Mouse (Mus musculus): ENCODE measurements around the gene H2-M5. TPM values are rescaled to one million over a fixed set of nuclear protein-coding genes. Genes with fewer than 3 reads are reported as not detected.
A peak's percentile ranks its signal among the peaks of the same experiment; 100 is the strongest.

The H2-M5 gene
- total RNA-seq, 1 experiment: 49.4 TPM

DNA sequence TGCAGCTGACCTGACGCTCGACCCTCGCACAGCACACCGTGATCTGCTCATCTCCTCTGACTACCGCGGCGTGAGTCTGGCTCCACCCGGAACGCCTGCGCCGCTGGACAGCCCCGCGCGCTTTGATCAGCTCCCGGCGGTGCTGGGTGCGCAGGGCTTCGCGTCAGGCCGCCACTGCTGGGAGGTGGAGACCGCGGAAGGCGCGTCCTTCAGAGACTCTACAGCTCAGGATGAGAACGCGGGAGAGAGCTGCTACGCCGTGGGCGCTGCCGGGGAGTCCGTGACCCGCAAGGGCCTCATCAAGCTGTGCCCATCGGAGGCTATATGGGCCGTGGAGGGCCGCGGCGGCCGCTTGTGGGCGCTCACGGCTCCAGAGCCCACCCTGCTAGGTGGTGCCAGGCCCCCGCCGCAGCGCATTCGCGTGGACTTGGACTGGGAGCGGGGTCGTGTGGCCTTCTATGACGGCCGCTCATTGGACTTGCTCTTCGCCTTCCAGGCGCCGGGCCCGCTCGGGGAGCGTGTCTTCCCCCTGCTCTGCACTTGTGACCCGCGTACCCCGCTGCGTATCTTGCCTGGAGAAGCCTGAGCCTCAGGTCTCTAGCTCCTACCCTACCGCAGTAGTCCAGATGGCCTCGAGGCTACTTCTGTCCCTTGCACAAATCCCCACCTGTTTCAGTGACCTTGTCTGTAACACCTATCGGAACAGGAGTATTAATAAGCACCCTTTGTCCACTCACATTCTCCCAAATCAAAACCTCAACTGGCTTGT lies 42.1 kb downstream of the H2-M5 start:
- Histone ChIP-seq H3K27ac (ENCODE audit: insufficient read depth, low read depth, low read length, poor library complexity, severe bottlenecking) (peak overlapping the region; percentile 32), H3K9ac (ENCODE audit: insufficient read depth, low read depth, low read length, poor library complexity, severe bottlenecking) (peak overlapping the region; percentile 81), H3K4me3 (ENCODE audit: insufficient read depth in 1 of 2, low read depth in 1 of 2, low read length in 2 of 2, poor library complexity in 1 of 2, severe bottlenecking in 1 of 2) (peak overlapping the region; percentile 73 to 75), H3K9me3 (ENCODE audit: control insufficient read depth, insufficient read depth, low read depth, low read length) (no peaks in the 10 kb centered on the region), H3K4me1 (ENCODE audit: control insufficient read depth in 2 of 2, insufficient read depth in 2 of 2, low read length in 2 of 2, poor library complexity in 1 of 2) (peaks cover 5 to 22% of the 10 kb centered on the region in 2 experiments), H3K36me3 (ENCODE audit: control insufficient read depth, insufficient read depth, low read length, poor library complexity, severe bottlenecking) (peaks cover 6% of the 10 kb centered on the region)
- no peak for DNase-seq (ENCODE audit: low read depth, low spot score)
- TF ChIP-seq ZNF384 (IDR thresholded peaks at IDR 0.05; ENCODE audit: low read depth, low read length) (no peak), CHD2 (IDR thresholded peaks at IDR 0.05; ENCODE audit: low read depth, low read length) (no peak), HCFC1 (IDR thresholded peaks at IDR 0.05; ENCODE audit: borderline replicate concordance, insufficient read depth, low read length) (no peak), MAFK (IDR thresholded peaks at IDR 0.05; ENCODE audit: insufficient read depth, low read depth, low read length) (no peak), ZC3H11A (IDR thresholded peaks at IDR 0.05; ENCODE audit: borderline replicate concordance, low read depth, low read length) (no peak)
- in situ Hi-C loops (cut with MboI; ENCODE audit: low sequenced_read_pairs in 2 of 2, unreplicated experiment in 2 of 2): no loop called here

GRCm38 (mm10) chr17:36944121-36944775 lies 45.1 kb downstream of the H2-M5 start:
- TF ChIP-seq CHD2 (IDR thresholded peaks at IDR 0.05; ENCODE audit: low read depth, low read length) (no peak), MAFK (IDR thresholded peaks at IDR 0.05; ENCODE audit: insufficient read depth, low read depth, low read length) (no peak), ZNF384 (IDR thresholded peaks at IDR 0.05; ENCODE audit: low read depth, low read length) (no peak), ZC3H11A (IDR thresholded peaks at IDR 0.05; ENCODE audit: borderline replicate concordance, low read depth, low read length) (no peak), HCFC1 (IDR thresholded peaks at IDR 0.05; ENCODE audit: borderline replicate concordance, insufficient read depth, low read length) (no peak)
- in situ Hi-C loops (cut with MboI; ENCODE audit: low sequenced_read_pairs in 2 of 2, unreplicated experiment in 2 of 2): no loop called here
- DNase-seq (ENCODE audit: low read depth, low spot score): no peak

DNA sequence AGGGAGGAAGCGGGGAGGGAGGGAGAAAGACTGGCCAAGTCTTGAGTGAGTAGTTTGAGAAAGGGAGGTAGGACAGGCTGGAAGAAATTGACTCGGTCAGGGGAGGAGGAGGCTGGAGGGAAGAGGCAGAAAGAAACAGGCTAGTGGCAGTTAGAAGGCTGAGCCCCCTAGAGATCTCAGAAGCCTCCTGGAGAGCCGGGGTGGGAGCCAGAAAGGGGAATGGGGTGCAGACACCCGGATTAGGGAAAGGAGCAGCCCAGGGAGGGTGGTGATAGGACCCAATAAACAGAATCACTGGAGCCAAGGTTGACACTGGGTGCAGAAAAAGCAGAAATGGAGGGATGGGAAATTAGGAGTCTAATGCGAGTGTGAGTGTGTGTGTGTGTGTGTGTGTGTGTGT lies 45.6 kb downstream of the H2-M5 start:
- peak overlapping the region; percentile 43 to 62 for H3K4me3 ChIP-seq (ENCODE audit: insufficient read depth in 1 of 2, low read depth in 1 of 2, low read length in 2 of 2, poor library complexity in 1 of 2, severe bottlenecking in 1 of 2)
- in situ Hi-C loops (cut with MboI; ENCODE audit: low sequenced_read_pairs in 2 of 2, unreplicated experiment in 2 of 2): no loop called here
- no peak for TF ChIP-seq ZC3H11A (IDR thresholded peaks at IDR 0.05; ENCODE audit: borderline replicate concordance, low read depth, low read length)
- TF ChIP-seq HCFC1 (IDR thresholded peaks at IDR 0.05; ENCODE audit: borderline replicate concordance, insufficient read depth, low read length): no peak
- no peak for TF ChIP-seq MAFK (IDR thresholded peaks at IDR 0.05; ENCODE audit: insufficient read depth, low read depth, low read length)
- no peak for TF ChIP-seq ZNF384 (IDR thresholded peaks at IDR 0.05; ENCODE audit: low read depth, low read length)
- TF ChIP-seq CHD2 (IDR thresholded peaks at IDR 0.05; ENCODE audit: low read depth, low read length): no peak
- H3K4me1 ChIP-seq (ENCODE audit: control insufficient read depth in 2 of 2, insufficient read depth in 2 of 2, low read length in 2 of 2, poor library complexity in 1 of 2): peaks cover 0 to 22% of the 10 kb centered on the region in 2 experiments; a peak in 2 of 4 replicates
- no peaks in the 10 kb centered on the region for H3K9me3 ChIP-seq (ENCODE audit: control insufficient read depth, insufficient read depth, low read depth, low read length)
- H3K36me3 ChIP-seq (ENCODE audit: control insufficient read depth, insufficient read depth, low read length, poor library complexity, severe bottlenecking): peaks cover under 1% of the 10 kb centered on the region
- H3K27ac ChIP-seq (ENCODE audit: insufficient read depth, low read depth, low read length, poor library complexity, severe bottlenecking): no peak overlapping the region
- H3K9ac ChIP-seq (ENCODE audit: insufficient read depth, low read depth, low read length, poor library complexity, severe bottlenecking): peak overlapping the region; percentile 44; the same call in 1 of the 2 replicates
- no peak for DNase-seq (ENCODE audit: low read depth, low spot score)

More at GRCm38 (mm10) chr17:36944121-36944775, 45.1 kb downstream of the H2-M5 start:
- Histone ChIP-seq H3K4me1 (ENCODE audit: control insufficient read depth in 2 of 2, insufficient read depth in 2 of 2, low read length in 2 of 2, poor library complexity in 1 of 2) (peaks cover 0 to 22% of the 10 kb centered on the region in 2 experiments; a peak in 2 of 4 replicates), H3K4me3 (ENCODE audit: insufficient read depth in 1 of 2, low read depth in 1 of 2, low read length in 2 of 2, poor library complexity in 1 of 2, severe bottlenecking in 1 of 2) (peak overlapping the region in 1 of 2 experiments; percentile 62; a peak in 1 of 4 replicates), H3K36me3 (ENCODE audit: control insufficient read depth, insufficient read depth, low read length, poor library complexity, severe bottlenecking) (peaks cover 6% of the 10 kb centered on the region), H3K9ac (ENCODE audit: insufficient read depth, low read depth, low read length, poor library complexity, severe bottlenecking) (no peak overlapping the region), H3K27ac (ENCODE audit: insufficient read depth, low read depth, low read length, poor library complexity, severe bottlenecking) (no peak overlapping the region), H3K9me3 (ENCODE audit: control insufficient read depth, insufficient read depth, low read depth, low read length) (no peaks in the 10 kb centered on the region)

DNA sequence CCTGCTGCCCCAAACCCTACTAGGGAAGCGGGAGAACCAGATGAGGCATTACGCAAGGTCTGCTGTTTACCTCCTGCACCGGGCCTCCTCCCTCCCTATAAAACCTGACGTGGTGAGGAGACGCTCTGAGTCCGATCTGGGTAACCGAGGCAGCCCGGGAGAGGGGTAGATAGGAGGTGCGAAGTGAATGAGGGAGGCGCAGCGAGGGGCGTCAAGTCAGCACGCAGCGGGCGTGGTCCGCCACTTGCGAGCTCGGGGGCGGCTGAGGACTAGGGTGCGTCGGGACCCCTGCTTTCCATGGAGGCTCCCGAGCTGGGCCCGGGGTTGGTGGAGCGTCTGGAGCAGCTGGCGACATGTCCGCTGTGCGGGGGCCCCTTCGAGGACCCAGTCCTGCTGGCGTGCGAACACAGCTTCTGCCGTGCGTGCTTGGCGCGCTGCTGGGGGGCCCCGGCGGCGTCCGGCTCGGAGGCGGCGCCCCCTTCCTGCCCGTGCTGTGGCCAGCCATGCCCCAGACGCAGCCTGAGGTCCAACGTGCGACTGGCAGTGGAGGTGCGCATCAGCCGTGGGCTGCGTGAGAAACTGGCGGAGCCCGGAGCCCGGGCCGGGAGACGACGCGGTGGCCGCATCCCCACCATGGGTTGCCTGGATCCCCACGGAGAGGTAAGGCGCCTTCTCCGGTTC lies 46.4 kb downstream of the H2-M5 start, which contains the start of gene Rnf39:
Rnf39 (plus strand) TSS at position 128 of the 681 bp plus-strand sequence.
- in situ Hi-C loops (cut with MboI; ENCODE audit: low sequenced_read_pairs in 2 of 2, unreplicated experiment in 2 of 2): no loop called here
- DNase-seq (ENCODE audit: low read depth, low spot score): no peak
- H3K9ac ChIP-seq (ENCODE audit: insufficient read depth, low read depth, low read length, poor library complexity, severe bottlenecking): peak within 1 kb of the TSS; percentile 64
- H3K27ac ChIP-seq (ENCODE audit: insufficient read depth, low read depth, low read length, poor library complexity, severe bottlenecking): no peak within 1 kb of the TSS
- H3K36me3 ChIP-seq (ENCODE audit: control insufficient read depth, insufficient read depth, low read length, poor library complexity, severe bottlenecking): no peaks in the 10 kb centered on the region; the same call in 1 of the 2 replicates
- peak within 1 kb of the TSS; percentile 43 to 62 for H3K4me3 ChIP-seq (ENCODE audit: insufficient read depth in 1 of 2, low read depth in 1 of 2, low read length in 2 of 2, poor library complexity in 1 of 2, severe bottlenecking in 1 of 2)
- H3K9me3 ChIP-seq (ENCODE audit: control insufficient read depth, insufficient read depth, low read depth, low read length): no peaks in the 10 kb centered on the region
- no peak for TF ChIP-seq HCFC1 (IDR thresholded peaks at IDR 0.05; ENCODE audit: borderline replicate concordance, insufficient read depth, low read length)
- no peak for TF ChIP-seq ZC3H11A (IDR thresholded peaks at IDR 0.05; ENCODE audit: borderline replicate concordance, low read depth, low read length)
- no peak for TF ChIP-seq ZNF384 (IDR thresholded peaks at IDR 0.05; ENCODE audit: low read depth, low read length)
- TF ChIP-seq CHD2 (IDR thresholded peaks at IDR 0.05; ENCODE audit: low read depth, low read length): no peak
- no peak for TF ChIP-seq MAFK (IDR thresholded peaks at IDR 0.05; ENCODE audit: insufficient read depth, low read depth, low read length)
- peaks cover 0 to 22% of the 10 kb centered on the region in 2 experiments; a peak in 2 of 4 replicates for H3K4me1 ChIP-seq (ENCODE audit: control insufficient read depth in 2 of 2, insufficient read depth in 2 of 2, low read length in 2 of 2, poor library complexity in 1 of 2)
